Mouse (Mus musculus) fat pad, adult 2 months (tissue): ENCODE measurements around the gene Syt2.

Experiments used
- DNase-seq: peaks from one replicate; pipeline ENCODE4 v3.0.0-alpha.2; 2011; ENCODE audit warnings: low read depth, low spot score; ENCODE audit errors: extremely low read depth

Syt2 gene

GRCm38 (mm10) chr1:134771353-134771752 is 124.9 kb downstream of the Syt2 start:
- DNase-seq: peak; percentile 30

- DNase-seq: no peak
Observed at GRCm38 (mm10) chr1:134771999-134772398, 125.5 kb downstream of the Syt2 start.

- no peak for DNase-seq
Observed at GRCm38 (mm10) chr1:134772821-134773220, 126.3 kb downstream of the Syt2 start.

GRCm38 (mm10) chr1:134773256-134773655 is 126.8 kb downstream of the Syt2 start:
- DNase-seq: no peak

GRCm38 (mm10) chr1:134774247-134774646 is 127.8 kb downstream of the Syt2 start:
- DNase-seq: no peak

- DNase-seq: no peak
Observed at GRCm38 (mm10) chr1:134774728-134775287, 128.3 kb downstream of the Syt2 start.

GRCm38 (mm10) chr1:134775631-134776030 is 129.2 kb downstream of the Syt2 start:
- DNase-seq: no peak

GRCm38 (mm10) chr1:134777201-134777885 is 130.9 kb downstream of the Syt2 start:
- no peak for DNase-seq

- DNase-seq: no peak
Observed at GRCm38 (mm10) chr1:134777936-134778548, 131.6 kb downstream of the Syt2 start.

- no peak for DNase-seq
Observed at GRCm38 (mm10) chr1:134782797-134783196, 136.3 kb downstream of the Syt2 start.

- no peak for DNase-seq
Observed at GRCm38 (mm10) chr1:134783958-134784357, 137.5 kb downstream of the Syt2 start.

GRCm38 (mm10) chr1:134784481-134784880 is 138.0 kb downstream of the Syt2 start:
- no peak for DNase-seq

- DNase-seq: no peak
Observed at GRCm38 (mm10) chr1:134784911-134785310, 138.4 kb downstream of the Syt2 start.

GRCm38 (mm10) chr1:134788096-134788495 is 141.6 kb downstream of the Syt2 start:
- DNase-seq: no peak

- DNase-seq: no peak
Observed at GRCm38 (mm10) chr1:134790716-134791439, 144.4 kb downstream of the Syt2 start.

- no peak for DNase-seq
Observed at GRCm38 (mm10) chr1:134791456-134791855, 145.0 kb downstream of the Syt2 start.

GRCm38 (mm10) chr1:134796076-134796475 is 149.6 kb downstream of the Syt2 start:
- no peak for DNase-seq

- DNase-seq: no peak
Observed at GRCm38 (mm10) chr1:134796536-134796935, 150.1 kb downstream of the Syt2 start.

GRCm38 (mm10) chr1:134801758-134802157 is 155.3 kb downstream of the Syt2 start:
- DNase-seq: no peak

- DNase-seq: no peak
Observed at GRCm38 (mm10) chr1:134803286-134804117, 157.0 kb downstream of the Syt2 start.

GRCm38 (mm10) chr1:134804373-134804772 is 157.9 kb downstream of the Syt2 start:
- DNase-seq: no peak
